Mouse (Mus musculus) heart, embryonic 16.5 days (tissue): ENCODE data around the gene Gtf2h1. TPM values are rescaled to one million over a fixed set of nuclear protein-coding genes. Genes with fewer than 3 reads are reported as not detected.

Experiments
- ATAC-seq: fragments of 200-750 bp; cut with Nextera tagmentation; replicated peaks from 2 replicates; pipeline ENCODE4 v1.8.0; 2017; ENCODE audit warnings: moderate number of reproducible peaks; ENCODE audit not compliant: insufficient read depth, low FRiP score; ENCODE audit errors: extremely low read depth
- H3K27ac ChIP-seq: fragments of 300-500 bp; sonication (generic); 2 replicates; pipeline ENCODE4 v1.5.1; 2014; ENCODE audit warnings: mild to moderate bottlenecking, low read length, control low read depth, moderate library complexity
- H3K27me3 ChIP-seq: fragments of 300-500 bp; sonication (generic); 2 replicates; pipeline ENCODE4 v1.6.1; 2014; ENCODE audit warnings: low read length, mixed read lengths; ENCODE audit not compliant: control insufficient read depth, insufficient read depth
- H3K36me3 ChIP-seq: fragments of 300-500 bp; sonication (generic); 2 replicates; pipeline ENCODE4 v1.6.1; 2014; ENCODE audit not compliant: control insufficient read depth, insufficient read depth
- H3K4me1 ChIP-seq: fragments of 300-500 bp; sonication (generic); 2 replicates; pipeline ENCODE4 v1.6.1; 2014; ENCODE audit warnings: low read length, mixed read lengths; ENCODE audit not compliant: control insufficient read depth, insufficient read depth
- H3K4me2 ChIP-seq: fragments of 300-500 bp; sonication (generic); 2 replicates; pipeline ENCODE4 v1.6.1; 2014; ENCODE audit warnings: low read depth, mild to moderate bottlenecking, control low read depth, low read length
- H3K4me3 ChIP-seq: fragments of 300-500 bp; sonication (generic); 2 replicates; pipeline ENCODE4 v1.5.1; 2014; ENCODE audit warnings: mild to moderate bottlenecking, control low read depth, low read length
- H3K9ac ChIP-seq: fragments of 300-500 bp; sonication (generic); 2 replicates; pipeline ENCODE4 v1.6.1; 2014; ENCODE audit warnings: low read length, control low read depth
- H3K9me3 ChIP-seq: fragments of 300-500 bp; sonication (generic); replicated peaks from 2 replicates; pipeline ENCODE4 v1.6.1; 2016; ENCODE audit warnings: low read length; ENCODE audit not compliant: control insufficient read depth
- WGBS: fragments of 180-500 bp; shearing (Covaris S2); extraction: QIAGEN DNeasy Blood & Tissue Kit; methylation state at CpG from one replicate; pipeline ENCODE4 v1.1.7; 2014; 5-methylcytosine and 5-hydroxymethylcytosine counted together
- polyA plus RNA-seq: library from polyadenylated mRNA; unstranded; fragments of >200 nt; fragmentation: Nextera tagmentation; extraction: Ambion mirVana; gene quantifications from 2 replicates; pipeline ENCODE4 v1.2.1, GENCODE M21; 2015

Gene Gtf2h1
- polyA plus RNA-seq, result 32.2 and 33.3 TPM in 2 replicates

GRCm38 (mm10) chr7:46795287-46796205 lies at the start of gene Gtf2h1, which contains the start of gene Hps5:
Gene Gtf2h1, plus strand, starts transcription at chr7:46796103.
Gene Hps5, minus strand, starts transcription at chr7:46796064.
- no peaks in the 10 kb centered on the region for H3K9me3 ChIP-seq
- peak within 1 kb of the TSS; percentile 86 for H3K4me3 ChIP-seq
- peak within 1 kb of the TSS; percentile 92 for H3K9ac ChIP-seq
- peaks cover 5% of the 10 kb centered on the region; the same call in 1 of the 2 replicates for H3K36me3 ChIP-seq
- H3K27me3 ChIP-seq, result no peaks in the 10 kb centered on the region
- H3K27ac ChIP-seq, result peak within 1 kb of the TSS; percentile 89
- WGBS, result under 1% methylated on average over 75 of the region's 75 CpGs
- peaks cover 14% of the 10 kb centered on the region for H3K4me1 ChIP-seq
- ATAC-seq, result peak; percentile 96
- H3K4me2 ChIP-seq, result peak within 1 kb of the TSS; percentile 89

- 81% methylated on average over 7 of the region's 7 CpGs for WGBS
- H3K9me3 ChIP-seq, result no peaks in the 10 kb centered on the region
- no peak overlapping the region for H3K4me2 ChIP-seq
- H3K4me3 ChIP-seq, result no peak overlapping the region
- ATAC-seq, result no peak
- H3K36me3 ChIP-seq, result no peaks in the 10 kb centered on the region
- no peak overlapping the region for H3K9ac ChIP-seq
- no peak overlapping the region for H3K27ac ChIP-seq
- H3K4me1 ChIP-seq, result no peaks in the 10 kb centered on the region
- no peaks in the 10 kb centered on the region for H3K27me3 ChIP-seq
Measured at GRCm38 (mm10) chr7:46746381-46746780, 49.5 kb upstream of the Gtf2h1 start.

- no peak overlapping the region for H3K4me2 ChIP-seq
- 57% methylated on average over 3 of the region's 3 CpGs for WGBS
- H3K36me3 ChIP-seq, result no peaks in the 10 kb centered on the region
- no peaks in the 10 kb centered on the region for H3K4me1 ChIP-seq
- no peak overlapping the region for H3K27ac ChIP-seq
- H3K9ac ChIP-seq, result no peak overlapping the region
- no peak overlapping the region for H3K4me3 ChIP-seq
- no peaks in the 10 kb centered on the region for H3K27me3 ChIP-seq
- no peaks in the 10 kb centered on the region for H3K9me3 ChIP-seq
- ATAC-seq, result no peak
Measured at GRCm38 (mm10) chr7:46748459-46748858, 47.4 kb upstream of the Gtf2h1 start.

- Histone ChIP-seq H3K4me3 (no peak within 1 kb of the TSS), H3K27me3 (no peaks in the 10 kb centered on the region), H3K9me3 (no peaks in the 10 kb centered on the region), H3K4me1 (no peaks in the 10 kb centered on the region), H3K36me3 (no peaks in the 10 kb centered on the region), H3K4me2 (no peak within 1 kb of the TSS), H3K27ac (no peak within 1 kb of the TSS), H3K9ac (no peak within 1 kb of the TSS)
- WGBS, result 59% methylated on average over 3 of the region's 3 CpGs
- ATAC-seq, result no peak
Measured at GRCm38 (mm10) chr7:46751490-46751889, 44.4 kb upstream of the Gtf2h1 start, which contains the start of gene Saa2. Gene Saa2, plus strand, starts transcription at chr7:46751790.

- no peaks in the 10 kb centered on the region for H3K9me3 ChIP-seq
- no peak overlapping the region for H3K27ac ChIP-seq
- H3K9ac ChIP-seq, result no peak overlapping the region
- ATAC-seq, result no peak
- H3K27me3 ChIP-seq, result no peaks in the 10 kb centered on the region
- 68% methylated on average over 11 of the region's 11 CpGs for WGBS
- H3K4me2 ChIP-seq, result no peak overlapping the region
- H3K36me3 ChIP-seq, result peaks cover 24% of the 10 kb centered on the region
- H3K4me3 ChIP-seq, result no peak overlapping the region
- no peaks in the 10 kb centered on the region for H3K4me1 ChIP-seq
Measured at GRCm38 (mm10) chr7:46761049-46761795, 34.7 kb upstream of the Gtf2h1 start.

GRCm38 (mm10) chr7:46762601-46763000 lies 33.3 kb upstream of the Gtf2h1 start:
- H3K4me1 ChIP-seq, result no peaks in the 10 kb centered on the region
- H3K27me3 ChIP-seq, result no peaks in the 10 kb centered on the region
- H3K9ac ChIP-seq, result no peak overlapping the region
- no peak overlapping the region for H3K27ac ChIP-seq
- no peak overlapping the region for H3K4me3 ChIP-seq
- H3K9me3 ChIP-seq, result no peaks in the 10 kb centered on the region
- no peak overlapping the region for H3K4me2 ChIP-seq
- 90% methylated on average over 5 of the region's 5 CpGs for WGBS
- H3K36me3 ChIP-seq, result peaks cover 26% of the 10 kb centered on the region
- ATAC-seq, result no peak

- no peak for ATAC-seq
- 88% methylated on average over 8 of the region's 8 CpGs for WGBS
- H3K9me3 ChIP-seq, result no peaks in the 10 kb centered on the region
- H3K4me2 ChIP-seq, result no peak overlapping the region
- H3K36me3 ChIP-seq, result peaks cover 46% of the 10 kb centered on the region
- no peak overlapping the region for H3K9ac ChIP-seq
- H3K4me3 ChIP-seq, result no peak overlapping the region
- H3K27me3 ChIP-seq, result no peaks in the 10 kb centered on the region
- no peak overlapping the region for H3K27ac ChIP-seq
- H3K4me1 ChIP-seq, result no peaks in the 10 kb centered on the region
Measured at GRCm38 (mm10) chr7:46764672-46765071, 31.2 kb upstream of the Gtf2h1 start.

GRCm38 (mm10) chr7:46767371-46767770 lies 28.5 kb upstream of the Gtf2h1 start:
- Histone ChIP-seq H3K36me3 (peaks cover 44% of the 10 kb centered on the region), H3K9me3 (no peaks in the 10 kb centered on the region), H3K4me2 (no peak overlapping the region), H3K27ac (no peak overlapping the region), H3K27me3 (no peaks in the 10 kb centered on the region), H3K4me1 (no peaks in the 10 kb centered on the region), H3K4me3 (no peak overlapping the region), H3K9ac (no peak overlapping the region)
- no peak for ATAC-seq

GRCm38 (mm10) chr7:46768451-46768850 lies 27.5 kb upstream of the Gtf2h1 start:
- Histone ChIP-seq H3K4me3 (no peak overlapping the region), H3K9ac (no peak overlapping the region), H3K4me1 (no peaks in the 10 kb centered on the region), H3K27me3 (no peaks in the 10 kb centered on the region), H3K27ac (no peak overlapping the region), H3K4me2 (no peak overlapping the region), H3K36me3 (peaks cover 43% of the 10 kb centered on the region), H3K9me3 (no peaks in the 10 kb centered on the region)
- no peak for ATAC-seq
- WGBS, result 81% methylated on average over 7 of the region's 7 CpGs
